Mouse (Mus musculus) adrenal gland, postnatal 36 days (tissue): Measurements from ENCODE around the gene Ube2m. TPM values are rescaled to one million over a fixed set of nuclear protein-coding genes. Genes with fewer than 3 reads are reported as not detected.
"Not testable (repeated sequence)": the region's sequence is repeated elsewhere in the genome, so short reads cannot be mapped to it uniquely, and the experiment has no call there.

Source experiments
- DNase-seq, 2 experiments: peaks; one replicate each; pipeline ENCODE4 v3.0.0; 2021; ENCODE audit warnings: mixed read lengths in 1 of 2
- long read RNA-seq, 2 experiments: library from polyadenylated mRNA; stranded (forward); transcript quantifications; one replicate each; pipeline ENCODE4 v2.0.0; 2021; ENCODE audit warnings: borderline sequencing depth in 2 of 2
- total RNA-seq, 2 experiments: library from RNA; stranded (reverse); gene quantifications; 2 replicates each; pipeline ENCODE4 v1.2.3; 2021

The Ube2m gene
- total RNA-seq: 100 to 1,000 TPM; 173 to 178 TPM
- long read RNA-seq, experiment 1, transcript Ube2m-201 (6 exons, 1,472 nt): major isoform, 272 of 290 reads
- long read RNA-seq, experiment 1, partial matches to known transcripts: 2 of 290 reads
- long read RNA-seq, experiment 1, other reads (novel, unspliced or antisense): 13 of 290 reads
- long read RNA-seq, experiment 2, transcript Ube2m-201 (6 exons, 1,472 nt): major isoform, 140 of 157 reads
- long read RNA-seq, experiment 2, transcript Ube2m-203 (6 exons, 801 nt): minor isoform, 5 of 157 reads
- long read RNA-seq, experiment 2, partial matches to known transcripts: 1 of 157 reads
- long read RNA-seq, experiment 2, other reads (novel, unspliced or antisense): 11 of 157 reads

DNA sequence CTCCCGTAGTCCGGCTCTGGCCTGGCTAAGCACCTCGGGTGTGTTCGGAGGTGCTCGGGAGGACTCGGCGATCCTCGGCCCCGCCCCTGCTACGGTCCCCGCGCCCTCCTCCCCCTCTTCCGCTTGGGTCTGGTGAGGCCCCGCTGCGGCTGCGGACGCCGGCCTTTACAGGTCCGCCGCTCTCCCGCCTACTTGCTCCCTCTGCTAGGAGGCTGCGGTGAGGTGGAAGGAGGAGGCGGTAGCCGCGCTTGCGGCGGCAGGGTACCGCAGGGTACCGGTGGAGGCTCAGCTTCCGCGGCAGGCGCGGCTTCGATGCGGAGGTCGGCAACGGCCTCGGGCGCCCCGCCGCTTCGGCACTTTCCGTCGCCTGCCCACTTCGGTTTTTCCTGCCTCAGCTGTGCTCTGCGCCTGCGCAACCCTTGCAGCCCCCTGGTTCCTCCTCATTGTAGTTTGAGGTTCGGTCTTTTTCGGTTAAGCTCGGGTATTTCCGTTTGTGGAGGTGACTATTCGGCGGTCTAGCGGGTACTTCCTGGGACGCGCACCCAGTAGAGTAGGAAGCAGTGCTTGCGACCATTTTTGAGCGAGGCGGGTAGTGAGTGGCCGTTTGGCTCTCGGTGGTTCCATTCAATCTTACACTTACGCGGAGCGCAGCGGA is at the start of gene Ube2m:
TSS of gene Ube2m (minus strand) at position 375 of the 655 bp plus-strand sequence.
- peak; percentile 99 for DNase-seq

DNA sequence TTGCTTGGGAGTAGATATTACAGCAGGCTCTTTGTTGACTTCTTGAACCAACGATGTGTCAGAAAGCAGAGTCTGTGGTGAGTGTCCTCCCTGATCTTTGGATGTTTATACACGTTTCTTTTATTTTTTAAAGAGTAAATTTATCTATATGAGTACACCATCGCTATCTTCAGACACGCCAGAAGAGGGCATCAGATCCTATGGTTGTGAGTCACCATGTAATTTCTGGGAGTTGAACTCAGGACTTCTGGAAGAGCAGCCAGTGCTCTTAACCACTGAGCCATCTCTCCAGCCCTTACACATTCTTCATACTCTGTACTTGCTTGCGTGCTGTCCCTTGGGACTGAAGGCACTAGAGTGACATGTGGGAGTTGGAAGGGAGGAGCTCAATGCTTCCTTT is 34.2 kb upstream of the Ube2m start:
- DNase-seq: no peak

GRCm38 (mm10) chr7:13063399-13063798 is 25.3 kb upstream of the Ube2m start:
- not testable (repeated sequence) for DNase-seq

GRCm38 (mm10) chr7:13059536-13059935 is 21.5 kb upstream of the Ube2m start:
- DNase-seq: no peak

- DNase-seq: no peak
Measured at GRCm38 (mm10) chr7:13056913-13057700, 19.0 kb upstream of the Ube2m start.

GRCm38 (mm10) chr7:13054287-13055010 is 16.4 kb upstream of the Ube2m start, which contains the start of gene Mzf1:
Mzf1 (minus strand) TSS chr7:13054764.
- DNase-seq: peak; percentile 93

DNA sequence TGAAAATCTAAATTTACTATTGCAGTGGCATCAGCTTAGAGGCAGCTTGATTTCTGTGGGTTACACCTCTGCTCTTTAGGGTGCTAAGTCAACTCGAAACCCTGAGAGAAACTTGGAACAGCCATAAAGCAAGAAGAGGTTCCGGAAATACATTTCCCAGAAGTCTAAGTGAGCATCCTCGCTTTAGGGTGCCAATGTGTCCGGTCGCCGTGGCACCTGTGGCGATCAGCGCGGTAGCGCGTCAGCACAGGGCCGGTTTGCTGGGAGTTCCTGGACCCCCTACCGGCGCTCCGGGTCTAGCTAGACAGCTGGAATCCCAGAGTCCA is 15.8 kb upstream of the Ube2m start:
- DNase-seq: no peak

GRCm38 (mm10) chr7:13053501-13053900 is 15.4 kb upstream of the Ube2m start:
- DNase-seq: no peak

GRCm38 (mm10) chr7:13053001-13053400 is 14.9 kb upstream of the Ube2m start:
- no peak for DNase-seq

GRCm38 (mm10) chr7:13046084-13046483 is 8.0 kb upstream of the Ube2m start:
- DNase-seq: peak; percentile 67 to 77

- no peak for DNase-seq
Measured at GRCm38 (mm10) chr7:13044254-13044625, 6.2 kb upstream of the Ube2m start.

DNA sequence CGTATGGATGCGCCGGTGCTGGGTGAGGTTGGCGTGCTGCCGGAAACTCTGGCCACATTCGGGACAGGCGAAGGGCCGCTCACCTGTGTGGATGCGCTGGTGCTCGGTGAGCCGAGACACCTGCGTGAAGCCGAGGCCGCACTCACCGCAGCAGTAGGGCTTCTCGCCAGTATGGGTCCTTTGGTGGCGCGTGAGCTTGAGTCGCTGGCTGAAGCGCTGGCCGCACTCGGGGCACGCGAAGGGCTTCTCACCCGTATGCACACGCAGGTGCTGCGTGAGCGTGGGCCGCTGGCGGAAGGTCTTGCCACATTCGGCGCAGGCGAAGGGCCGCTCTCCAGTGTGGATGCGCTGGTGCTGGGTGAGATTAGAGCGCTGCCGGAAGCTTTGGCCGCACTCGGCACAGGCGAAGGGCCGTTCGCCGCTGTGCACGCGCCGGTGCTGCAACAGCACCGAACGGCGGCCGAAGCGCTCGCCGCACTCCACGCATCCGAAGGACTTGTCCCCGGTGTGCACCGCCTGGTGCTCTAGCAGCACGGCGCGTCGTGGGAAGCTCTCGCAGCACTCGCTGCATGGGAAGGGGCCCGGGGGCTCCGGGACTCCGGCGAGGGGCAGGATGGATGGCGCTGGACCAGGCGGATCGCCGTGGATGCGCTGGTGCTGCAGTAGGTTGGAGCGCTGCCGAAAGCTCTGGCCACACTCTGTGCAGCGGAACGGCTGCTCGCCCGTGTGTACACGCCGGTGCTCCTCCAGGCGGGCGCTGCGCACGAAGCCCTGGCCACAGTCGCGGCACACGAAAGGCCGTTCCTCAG is 5.6 kb upstream of the Ube2m start:
- peak in 1 of 2 experiments; percentile 66 for DNase-seq

GRCm38 (mm10) chr7:13043120-13043444 is 5.0 kb upstream of the Ube2m start:
- DNase-seq: no peak

GRCm38 (mm10) chr7:13042511-13042910 is 4.4 kb upstream of the Ube2m start:
- no peak for DNase-seq

- no peak for DNase-seq
Measured at GRCm38 (mm10) chr7:13041256-13041655, 3.2 kb upstream of the Ube2m start.

DNA sequence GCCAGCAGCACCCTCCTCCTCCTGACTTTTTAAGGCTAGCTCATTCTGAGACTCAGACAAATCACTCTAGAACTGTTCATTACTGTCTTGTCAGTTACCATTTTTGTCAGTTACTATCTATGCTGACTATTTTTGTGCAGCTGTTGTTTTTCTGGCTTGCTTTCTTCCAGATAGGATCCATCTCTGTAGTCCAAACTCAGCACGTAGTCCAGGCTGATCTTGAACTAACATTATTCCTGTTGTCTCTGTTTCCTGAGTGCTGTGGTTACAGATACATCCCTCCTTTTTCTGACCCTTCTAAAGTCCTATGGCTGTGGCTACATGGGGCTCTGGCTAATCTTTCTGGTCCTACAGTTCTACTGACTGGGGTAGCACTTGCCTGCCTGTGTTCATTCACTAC is 1.1 kb upstream of the Ube2m start:
- no peak for DNase-seq

GRCm38 (mm10) chr7:13038621-13039169 is 620 bp upstream of the Ube2m start:
- peak; percentile 47 to 49 for DNase-seq

- no peak for DNase-seq
Measured at GRCm38 (mm10) chr7:13037366-13037765, 709 bp downstream of the Ube2m start.

DNA sequence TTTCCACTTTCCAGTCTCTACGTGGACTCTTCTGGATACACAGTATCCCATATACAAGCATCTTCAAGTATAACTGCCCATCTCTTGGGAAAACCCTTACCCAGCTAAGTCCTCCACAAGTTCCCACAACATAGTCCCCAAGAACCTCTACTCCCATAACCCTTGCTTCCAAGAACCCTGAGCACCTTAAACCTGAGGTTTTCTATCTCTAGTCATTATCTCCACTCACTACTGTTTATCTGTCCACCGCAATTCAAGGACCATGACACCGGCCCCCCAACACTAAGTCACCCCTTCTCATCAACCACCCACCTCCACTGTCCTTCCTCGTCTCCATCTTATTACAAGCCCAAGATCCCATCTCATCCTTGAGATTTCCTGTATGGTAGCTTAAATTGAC is 1.3 kb downstream of the Ube2m start:
- no peak for DNase-seq

DNA sequence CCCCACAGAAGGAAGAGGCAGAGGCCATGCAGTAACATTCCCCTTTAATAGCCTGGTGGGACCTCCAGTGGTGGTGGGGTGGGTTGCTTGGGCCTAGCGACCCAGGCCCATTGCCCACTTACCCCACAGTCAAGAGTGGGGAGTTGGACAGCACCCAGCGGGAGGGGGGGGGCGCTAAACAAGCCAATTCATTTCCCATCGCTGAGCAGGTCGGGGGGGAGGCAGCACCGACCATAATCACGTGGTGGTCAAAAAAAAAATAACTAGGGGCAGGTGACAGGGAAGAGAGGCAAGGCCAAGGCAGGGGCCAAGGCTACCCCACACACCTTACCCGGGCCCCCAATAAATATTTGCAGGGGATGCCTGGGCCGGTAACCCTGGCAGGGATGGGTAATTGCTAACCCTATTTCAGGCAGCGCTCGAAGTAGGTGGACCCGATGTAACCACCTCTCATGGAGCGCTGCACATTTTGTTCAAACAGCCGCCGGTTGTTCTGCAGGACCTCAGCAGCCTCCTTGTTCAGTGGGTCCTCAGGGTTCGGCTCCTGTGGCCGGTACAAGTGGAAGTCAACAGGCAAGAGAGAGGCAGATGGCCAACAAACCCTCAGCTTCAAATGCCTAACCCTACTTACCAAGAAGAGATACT is 2.7 kb downstream of the Ube2m start:
- peak in 1 of 2 experiments; percentile 27 for DNase-seq
